8 mouse cellular contexts compared by ENCODE assay signal in genomic region chr11:119052661-119053256, GRCm38 (mm10). TPM values are rescaled to one million over a fixed set of nuclear protein-coding genes. Genes with fewer than 3 reads are reported as not detected.
A peak's percentile ranks its signal among the peaks of the same experiment; 100 is the strongest.
DNase-seq lines count a peak whose midpoint lies in the region; ATAC-seq and TF ChIP-seq lines count a peak whose summit lies in the region.

No protein-coding gene starts in this region.

- intact Hi-C loops in heart, postnatal 36 days (cut with DNase I) = loop anchor here (1.0 kb wide), 1 partner anchor 138 kb away; no protein-coding TSS in a partner anchor

- ATAC-seq in liver, embryonic 13.5 days (ENCODE audit: low read depth) = peak; percentile 37; the same call in 1 of the 2 replicates

- H3K9ac ChIP-seq in liver, embryonic 13.5 days = no peak overlapping the region

- H3K4me2 ChIP-seq in liver, embryonic 13.5 days = peak overlapping the region; percentile 55

- WGBS in thymus, adult 2 months = 12% methylated on average over 13 of the region's 13 CpGs
- WGBS in liver, embryonic 13.5 days (ENCODE audit: insufficient replicate concordance) = 4% methylated on average over 13 of the region's 13 CpGs
- WGBS in olfactory bulb, adult 2 months = 14% methylated on average over 13 of the region's 13 CpGs

- TF ChIP-seq POLR2A in thymus, adult 2 months (IDR thresholded peaks at IDR 0.05; ENCODE audit: control insufficient read depth, extremely low read depth, insufficient read depth, low read length, poor library complexity) = no peak
- no peak for TF ChIP-seq POLR2A in olfactory bulb, adult 2 months (IDR thresholded peaks at IDR 0.05; ENCODE audit: insufficient read depth, low read depth, low read length)

- TF ChIP-seq CTCF in thymus, adult 2 months (IDR thresholded peaks at IDR 0.05; ENCODE audit: borderline replicate concordance, control insufficient read depth, extremely low read depth, insufficient read depth, low read length, poor library complexity) = no peak
- TF ChIP-seq CTCF in olfactory bulb, adult 2 months (IDR thresholded peaks at IDR 0.05; ENCODE audit: insufficient read depth, low read depth, low read length) = no peak

- no peaks in the 10 kb centered on the region for H3K36me3 ChIP-seq in thymus, adult 2 months (ENCODE audit: control insufficient read depth, insufficient read depth, low read length)
- H3K36me3 ChIP-seq in liver, embryonic 13.5 days = no peaks in the 10 kb centered on the region

- H3K4me1 ChIP-seq in thymus, adult 2 months (replicated peaks; ENCODE audit: control insufficient read depth, insufficient read depth, low read length) = peaks cover 59% of the 10 kb centered on the region
- peaks cover 39% of the 10 kb centered on the region for H3K4me1 ChIP-seq in liver, embryonic 13.5 days (replicated peaks)
- peaks cover 46% of the 10 kb centered on the region for H3K4me1 ChIP-seq in olfactory bulb, adult 2 months (ENCODE audit: control insufficient read depth, insufficient read depth, low read length)

- H3K27me3 ChIP-seq in thymus, adult 2 months (ENCODE audit: control insufficient read depth, insufficient read depth, low read length) = peaks cover 45% of the 10 kb centered on the region
- peaks cover 100% of the 10 kb centered on the region for H3K27me3 ChIP-seq in liver, embryonic 13.5 days

- DNase-seq in thymus, adult 2 months = no peak
- no peak for DNase-seq in thymus, postnatal 0 days (ENCODE audit: low spot score)
- peak; percentile 77 for DNase-seq in embryo, embryonic 10 days (ENCODE audit: low spot score)
- peak; percentile 46 to 47 for DNase-seq in heart, postnatal 36 days
- no peak for DNase-seq in liver, embryonic 13.5 days
- no peak for DNase-seq in ovary, postnatal 36 days (ENCODE audit: low spot score)
- no peak for DNase-seq in layer of hippocampus, adult 11-12 months (ENCODE audit: low spot score)

- peak overlapping the region; percentile 39 for H3K4me3 ChIP-seq in thymus, adult 2 months (ENCODE audit: control insufficient read depth, insufficient read depth, low read length)
- peak overlapping the region; percentile 22; the same call in 1 of the 2 replicates for H3K4me3 ChIP-seq in liver, embryonic 13.5 days (replicated peaks)
- peak overlapping the region; percentile 52 for H3K4me3 ChIP-seq in olfactory bulb, adult 2 months (ENCODE audit: insufficient read depth, low read depth, low read length)

- H3K9me3 ChIP-seq in liver, embryonic 13.5 days (replicated peaks) = no peaks in the 10 kb centered on the region

- no peak overlapping the region for H3K27ac ChIP-seq in thymus, adult 2 months (ENCODE audit: control insufficient read depth, insufficient read depth, low read length)
- H3K27ac ChIP-seq in liver, embryonic 13.5 days = no peak overlapping the region
- H3K27ac ChIP-seq in olfactory bulb, adult 2 months (ENCODE audit: insufficient read depth, low read depth, low read length) = peak overlapping the region; percentile 83

RNA-seq across cellular contexts. Expression of gene Cbx8, which starts 12.0 kb away (rescaled TPM):
- 8.1 and 8.2 TPM in 2 replicates for polyA plus RNA-seq in thymus, adult 2 months (2012; rRNA removed)
- polyA plus RNA-seq in thymus, postnatal 0 days (2015; fragmentation: Nextera tagmentation; extraction: Ambion mirVana) = 10.7 and 12.3 TPM in 2 replicates
- 1 to 10 TPM; 5.3 to 9.1 TPM for total RNA-seq in heart, postnatal 36 days (2021)
- polyA plus RNA-seq in liver, embryonic 13.5 days (2015; fragmentation: Nextera tagmentation; extraction: Ambion mirVana) = 2.4 and 2.8 TPM in 2 replicates
- not detected in 2 replicates for polyA plus RNA-seq in olfactory bulb, adult 2 months (2012; ENCODE audit: insufficient read depth, insufficient read length, low replicate concordance, missing spikeins)

RNA-seq across cellular contexts. Expression of gene Cbx2, which starts 30.0 kb away (rescaled TPM):
- polyA plus RNA-seq in thymus, adult 2 months (2012; rRNA removed) = 20.6 and 22.5 TPM in 2 replicates
- 19.5 and 22.3 TPM in 2 replicates for polyA plus RNA-seq in thymus, postnatal 0 days (2015; fragmentation: Nextera tagmentation; extraction: Ambion mirVana)
- 1 to 10 TPM; 3.2 to 3.9 TPM for total RNA-seq in heart, postnatal 36 days (2021)
- polyA plus RNA-seq in liver, embryonic 13.5 days (2015; fragmentation: Nextera tagmentation; extraction: Ambion mirVana) = 3.8 and 4.1 TPM in 2 replicates
- not detected in 2 replicates for polyA plus RNA-seq in olfactory bulb, adult 2 months (2012; ENCODE audit: insufficient read depth, insufficient read length, low replicate concordance, missing spikeins)

RNA-seq across cellular contexts. Expression of gene Cbx4, which starts 33.3 kb away (rescaled TPM):
- polyA plus RNA-seq in thymus, adult 2 months (2012; rRNA removed) = 54.7 and 56.8 TPM in 2 replicates
- polyA plus RNA-seq in thymus, postnatal 0 days (2015; fragmentation: Nextera tagmentation; extraction: Ambion mirVana) = 25.1 and 26.8 TPM in 2 replicates
- total RNA-seq in heart, postnatal 36 days (2021) = 10 to 100 TPM; 11.5 to 13.6 TPM
- 2.0 and 2.4 TPM in 2 replicates for polyA plus RNA-seq in liver, embryonic 13.5 days (2015; fragmentation: Nextera tagmentation; extraction: Ambion mirVana)
- polyA plus RNA-seq in olfactory bulb, adult 2 months (2012; ENCODE audit: insufficient read depth, insufficient read length, low replicate concordance, missing spikeins) = not detected in 2 replicates

Comparison
In these comparisons a context has a peak if more than half of its experiments do, and no peak if none do; other contexts are left out.
1. DNase-seq: peak in embryo, embryonic 10 days (single experiment) and heart, postnatal 36 days (2 of 2); none in thymus, adult 2 months (single experiment), thymus, postnatal 0 days (single experiment), liver, embryonic 13.5 days (single experiment), ovary, postnatal 36 days (single experiment) and layer of hippocampus, adult 11-12 months (single experiment).
2. Peak in every context shown above with its lines, with median percentiles within 50 percentile points of each other: H3K4me3 ChIP-seq.